Mouse (Mus musculus): ENCODE measurements around the gene Snrpd2. TPM values are rescaled to one million over a fixed set of nuclear protein-coding genes. Genes with fewer than 3 reads are reported as not detected.

Snrpd2 gene
- polyA plus RNA-seq, 1 experiment from 2014 or later: 141 TPM

- peak; percentile 50 for ATAC-seq (ENCODE audit: low FRiP score, low TSS enrichment)
- peak overlapping the region; percentile 57 for H3K27ac ChIP-seq (ENCODE audit: low read length)
- WGBS: 2% methylated on average over 26 of the region's 27 CpGs
Observed at GRCm38 (mm10) chr7:19180862-19181429, 31.4 kb downstream of the Snrpd2 start.

GRCm38 (mm10) chr7:19184250-19184649 lies 34.7 kb downstream of the Snrpd2 start:
- H3K36me3 ChIP-seq (ENCODE audit: insufficient read depth, low read length): peaks cover 21% of the 10 kb centered on the region
- H3K27me3 ChIP-seq (ENCODE audit: insufficient read depth, low read length): peaks cover 13% of the 10 kb centered on the region
- H3K4me2 ChIP-seq (replicated peaks; ENCODE audit: low read depth, low read length): no peak overlapping the region
- H3K9me3 ChIP-seq (ENCODE audit: low read length): no peaks in the 10 kb centered on the region
- WGBS: 77% methylated on average over 2 of the region's 2 CpGs
- no peak for ATAC-seq (ENCODE audit: low FRiP score, low TSS enrichment)
- H3K4me1 ChIP-seq (ENCODE audit: insufficient read depth, low read length): peaks cover 27% of the 10 kb centered on the region
- peak overlapping the region; percentile 70 for H3K27ac ChIP-seq (ENCODE audit: low read length)
- no peak overlapping the region for H3K9ac ChIP-seq (replicated peaks; ENCODE audit: low read length)
- no peak overlapping the region for H3K4me3 ChIP-seq (ENCODE audit: low read length)

More at GRCm38 (mm10) chr7:19180862-19181429, 31.4 kb downstream of the Snrpd2 start:
- Histone ChIP-seq H3K4me1 (ENCODE audit: insufficient read depth, low read length) (peaks cover 46% of the 10 kb centered on the region), H3K9ac (replicated peaks; ENCODE audit: low read length) (peak overlapping the region; percentile 83), H3K4me3 (ENCODE audit: low read length) (peak overlapping the region; percentile 69), H3K4me2 (replicated peaks; ENCODE audit: low read depth, low read length) (peak overlapping the region; percentile 83), H3K27me3 (ENCODE audit: insufficient read depth, low read length) (peaks cover 46% of the 10 kb centered on the region), H3K36me3 (ENCODE audit: insufficient read depth, low read length) (peaks cover 1% of the 10 kb centered on the region; the same call in 1 of the 2 replicates), H3K9me3 (ENCODE audit: low read length) (peaks cover 6% of the 10 kb centered on the region)

GRCm38 (mm10) chr7:19184758-19185157 lies 35.2 kb downstream of the Snrpd2 start:
- Histone ChIP-seq H3K27me3 (ENCODE audit: insufficient read depth, low read length) (peaks cover 8% of the 10 kb centered on the region), H3K9ac (replicated peaks; ENCODE audit: low read length) (0 out of 2 replicates have a peak overlapping the region, but pooled peaks have one; percentile 18), H3K4me3 (ENCODE audit: low read length) (no peak overlapping the region), H3K9me3 (ENCODE audit: low read length) (no peaks in the 10 kb centered on the region), H3K4me2 (replicated peaks; ENCODE audit: low read depth, low read length) (no peak overlapping the region), H3K36me3 (ENCODE audit: insufficient read depth, low read length) (peaks cover 21% of the 10 kb centered on the region), H3K27ac (ENCODE audit: low read length) (peak overlapping the region; percentile 70), H3K4me1 (ENCODE audit: insufficient read depth, low read length) (peaks cover 23% of the 10 kb centered on the region)
- no peak for ATAC-seq (ENCODE audit: low FRiP score, low TSS enrichment)
- 55% methylated on average over 6 of the region's 6 CpGs for WGBS

- no peak for ATAC-seq (ENCODE audit: low FRiP score, low TSS enrichment)
- no peak overlapping the region for H3K4me3 ChIP-seq (ENCODE audit: low read length)
- WGBS: 94% methylated on average over 4 of the region's 4 CpGs
- H3K4me2 ChIP-seq (replicated peaks; ENCODE audit: low read depth, low read length): no peak overlapping the region
- H3K9ac ChIP-seq (replicated peaks; ENCODE audit: low read length): no peak overlapping the region
- H3K4me1 ChIP-seq (ENCODE audit: insufficient read depth, low read length): no peaks in the 10 kb centered on the region
- peaks cover 59% of the 10 kb centered on the region for H3K36me3 ChIP-seq (ENCODE audit: insufficient read depth, low read length)
- no peaks in the 10 kb centered on the region for H3K27me3 ChIP-seq (ENCODE audit: insufficient read depth, low read length)
- 0 out of 2 replicates have a peak, but pooled peaks cover 4% of the 10 kb centered on the region for H3K9me3 ChIP-seq (ENCODE audit: low read length)
- no peak overlapping the region for H3K27ac ChIP-seq (ENCODE audit: low read length)
Observed at GRCm38 (mm10) chr7:19194676-19195075, 45.2 kb downstream of the Snrpd2 start.

GRCm38 (mm10) chr7:19196676-19197075 lies 47.2 kb downstream of the Snrpd2 start:
- Histone ChIP-seq H3K4me1 (ENCODE audit: insufficient read depth, low read length) (no peaks in the 10 kb centered on the region), H3K4me2 (replicated peaks; ENCODE audit: low read depth, low read length) (no peak overlapping the region), H3K9me3 (ENCODE audit: low read length) (0 out of 2 replicates have a peak, but pooled peaks cover 4% of the 10 kb centered on the region), H3K36me3 (ENCODE audit: insufficient read depth, low read length) (peaks cover 53% of the 10 kb centered on the region), H3K27me3 (ENCODE audit: insufficient read depth, low read length) (no peaks in the 10 kb centered on the region), H3K4me3 (ENCODE audit: low read length) (no peak overlapping the region), H3K9ac (replicated peaks; ENCODE audit: low read length) (no peak overlapping the region), H3K27ac (ENCODE audit: low read length) (no peak overlapping the region)
- no peak for ATAC-seq (ENCODE audit: low FRiP score, low TSS enrichment)
- 63% methylated on average over 6 of the region's 6 CpGs for WGBS

- H3K27ac ChIP-seq (ENCODE audit: low read length): no peak overlapping the region
- 0 out of 2 replicates have a peak, but pooled peaks cover 4% of the 10 kb centered on the region for H3K9me3 ChIP-seq (ENCODE audit: low read length)
- H3K27me3 ChIP-seq (ENCODE audit: insufficient read depth, low read length): no peaks in the 10 kb centered on the region
- H3K9ac ChIP-seq (replicated peaks; ENCODE audit: low read length): no peak overlapping the region
- H3K4me2 ChIP-seq (replicated peaks; ENCODE audit: low read depth, low read length): no peak overlapping the region
- H3K36me3 ChIP-seq (ENCODE audit: insufficient read depth, low read length): peaks cover 46% of the 10 kb centered on the region
- ATAC-seq (ENCODE audit: low FRiP score, low TSS enrichment): no peak
- no peaks in the 10 kb centered on the region for H3K4me1 ChIP-seq (ENCODE audit: insufficient read depth, low read length)
- WGBS: 35% methylated on average over 2 of the region's 2 CpGs
- H3K4me3 ChIP-seq (ENCODE audit: low read length): no peak overlapping the region
Observed at GRCm38 (mm10) chr7:19197985-19198384, 48.5 kb downstream of the Snrpd2 start.

- H3K27me3 ChIP-seq (ENCODE audit: insufficient read depth, low read length): no peaks in the 10 kb centered on the region
- no peak; the same call in 1 of the 2 replicates for ATAC-seq (ENCODE audit: low FRiP score, low TSS enrichment)
Observed at GRCm38 (mm10) chr7:19201660-19202059, 52.1 kb downstream of the Snrpd2 start.

GRCm38 (mm10) chr7:19202065-19202850 lies 52.7 kb downstream of the Snrpd2 start:
- H3K9me3 ChIP-seq (ENCODE audit: low read length): no peaks in the 10 kb centered on the region
- no peaks in the 10 kb centered on the region for H3K4me1 ChIP-seq (ENCODE audit: insufficient read depth, low read length)
- ATAC-seq (ENCODE audit: low FRiP score, low TSS enrichment): no peak
- peaks cover 33% of the 10 kb centered on the region for H3K36me3 ChIP-seq (ENCODE audit: insufficient read depth, low read length)
- no peaks in the 10 kb centered on the region for H3K27me3 ChIP-seq (ENCODE audit: insufficient read depth, low read length)
- no peak overlapping the region for H3K4me2 ChIP-seq (replicated peaks; ENCODE audit: low read depth, low read length)
- 58% methylated on average over 15 of the region's 15 CpGs for WGBS
- H3K27ac ChIP-seq (ENCODE audit: low read length): no peak overlapping the region
- H3K4me3 ChIP-seq (ENCODE audit: low read length): no peak overlapping the region
- no peak overlapping the region for H3K9ac ChIP-seq (replicated peaks; ENCODE audit: low read length)

More at GRCm38 (mm10) chr7:19201660-19202059, 52.1 kb downstream of the Snrpd2 start:
- Histone ChIP-seq H3K4me3 (ENCODE audit: low read length) (no peak overlapping the region), H3K4me1 (ENCODE audit: insufficient read depth, low read length) (no peaks in the 10 kb centered on the region), H3K9ac (replicated peaks; ENCODE audit: low read length) (no peak overlapping the region), H3K27ac (ENCODE audit: low read length) (no peak overlapping the region), H3K9me3 (ENCODE audit: low read length) (no peaks in the 10 kb centered on the region), H3K36me3 (ENCODE audit: insufficient read depth, low read length) (peaks cover 39% of the 10 kb centered on the region), H3K4me2 (replicated peaks; ENCODE audit: low read depth, low read length) (no peak overlapping the region)
- WGBS: 72% methylated on average over 14 of the region's 15 CpGs

Measured in kidney, embryonic 16.5 days (tissue).